Mouse (Mus musculus): ENCODE measurements around the gene Lmna.

The Lmna gene

GRCm38 (mm10) chr3:88538271-88539145 lies 28.8 kb upstream of the Lmna start:
- DNase-seq (ENCODE audit: low read depth): no peak

DNA sequence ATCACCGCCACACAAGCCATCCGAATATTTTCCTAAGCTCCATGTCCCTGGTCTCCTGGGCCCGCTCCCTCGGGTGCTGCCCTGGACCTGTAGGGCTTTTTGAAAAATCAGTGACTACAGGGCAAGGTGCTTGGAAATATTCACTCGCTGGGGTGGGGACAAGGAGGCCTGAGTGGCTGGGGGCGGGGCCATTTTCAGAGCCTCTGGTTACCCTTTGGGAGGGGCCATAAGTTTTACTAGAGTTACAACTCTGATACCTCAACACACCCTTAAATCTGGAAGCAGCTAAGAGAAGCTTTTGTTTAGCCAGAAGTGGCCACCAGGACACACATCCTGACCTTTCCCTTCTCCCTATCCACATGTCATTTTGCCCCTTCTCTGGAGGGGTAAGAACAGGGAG lies 27.4 kb upstream of the Lmna start:
- no peak for DNase-seq (ENCODE audit: low read depth)

GRCm38 (mm10) chr3:88536103-88536930 lies 26.6 kb upstream of the Lmna start:
- peak; percentile 74 for DNase-seq (ENCODE audit: low read depth)

DNA sequence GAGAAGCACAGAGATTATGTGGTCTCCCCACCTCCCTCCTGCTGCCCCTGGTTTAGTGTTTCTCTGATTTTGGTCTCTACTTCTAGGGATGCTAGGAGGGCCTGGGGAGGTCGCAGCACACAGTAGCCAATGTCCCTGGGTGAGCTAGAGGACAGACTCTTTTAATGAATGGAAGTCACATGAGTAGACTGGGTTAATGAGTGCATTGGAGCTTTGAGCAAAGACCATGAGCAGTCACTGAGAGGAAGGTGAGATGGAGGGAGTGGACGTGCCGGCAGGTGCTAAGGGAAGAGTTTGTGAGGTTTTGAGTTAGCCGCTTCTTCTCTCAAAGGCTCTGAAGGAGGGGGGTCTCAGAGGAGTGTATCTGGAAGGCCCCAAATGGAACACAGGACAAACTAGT lies 25.8 kb upstream of the Lmna start:
- no peak for DNase-seq (ENCODE audit: low read depth)

GRCm38 (mm10) chr3:88535005-88535404 lies 25.2 kb upstream of the Lmna start:
- DNase-seq (ENCODE audit: low read depth): no peak

- no peak for DNase-seq (ENCODE audit: low read depth)
Measured at GRCm38 (mm10) chr3:88533706-88534105, 23.9 kb upstream of the Lmna start.

GRCm38 (mm10) chr3:88532689-88533511 lies 23.1 kb upstream of the Lmna start:
- no peak for DNase-seq (ENCODE audit: low read depth)

- no peak for DNase-seq (ENCODE audit: low read depth)
Measured at GRCm38 (mm10) chr3:88532299-88532674, 22.5 kb upstream of the Lmna start, which contains the start of gene Mex3a. Gene Mex3a (plus strand): TSS chr3:88532395.

DNA sequence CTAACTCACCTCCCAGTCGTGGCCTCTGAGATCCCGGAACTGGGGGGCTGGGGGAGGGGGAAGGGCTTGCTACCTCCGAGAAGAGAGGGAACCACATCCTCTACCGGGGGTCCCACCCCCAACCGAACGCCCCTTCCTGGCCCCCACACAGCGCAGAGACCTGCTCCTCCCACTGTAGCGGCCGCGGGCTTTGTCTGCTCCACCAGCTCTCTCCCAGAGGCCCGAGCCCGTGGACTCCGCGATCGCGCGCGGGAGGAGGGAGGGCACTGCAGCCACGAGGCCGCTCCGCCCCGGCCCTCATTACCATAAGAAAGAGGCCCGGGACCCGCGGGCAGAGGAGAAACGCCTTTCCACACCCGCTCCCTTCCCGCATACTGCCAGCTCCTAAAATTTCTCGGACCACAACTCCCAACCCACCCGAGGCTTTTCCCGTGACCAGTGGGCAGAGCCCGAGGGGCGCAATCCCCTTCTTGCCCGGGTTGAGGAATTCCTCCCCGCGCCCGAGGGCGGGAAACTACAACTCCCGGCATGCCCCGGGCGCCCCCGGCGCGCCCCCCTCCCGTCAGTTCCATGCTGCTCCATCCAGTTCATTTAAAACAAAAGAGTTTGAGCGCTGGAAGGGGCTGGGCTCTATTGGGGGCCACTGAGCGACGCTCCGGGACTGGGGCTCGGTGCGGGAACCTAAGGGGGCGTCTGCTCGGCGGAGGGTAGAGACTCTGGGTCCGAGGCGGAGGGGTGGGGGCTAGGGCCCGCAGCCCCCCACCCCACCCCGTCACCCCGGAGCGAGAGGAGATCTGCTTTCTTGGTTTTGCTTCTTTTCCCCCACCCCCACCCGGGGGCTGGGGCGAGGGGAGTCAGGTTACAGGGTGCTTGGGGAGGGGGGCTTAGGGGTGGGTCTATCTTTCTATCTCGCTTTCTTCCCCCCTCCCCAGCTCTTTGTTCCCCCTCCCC lies 21.9 kb upstream of the Lmna start:
- DNase-seq (ENCODE audit: low read depth): peak; percentile 63

- no peak for DNase-seq (ENCODE audit: low read depth)
Measured at GRCm38 (mm10) chr3:88530082-88530864, 20.5 kb upstream of the Lmna start.

DNA sequence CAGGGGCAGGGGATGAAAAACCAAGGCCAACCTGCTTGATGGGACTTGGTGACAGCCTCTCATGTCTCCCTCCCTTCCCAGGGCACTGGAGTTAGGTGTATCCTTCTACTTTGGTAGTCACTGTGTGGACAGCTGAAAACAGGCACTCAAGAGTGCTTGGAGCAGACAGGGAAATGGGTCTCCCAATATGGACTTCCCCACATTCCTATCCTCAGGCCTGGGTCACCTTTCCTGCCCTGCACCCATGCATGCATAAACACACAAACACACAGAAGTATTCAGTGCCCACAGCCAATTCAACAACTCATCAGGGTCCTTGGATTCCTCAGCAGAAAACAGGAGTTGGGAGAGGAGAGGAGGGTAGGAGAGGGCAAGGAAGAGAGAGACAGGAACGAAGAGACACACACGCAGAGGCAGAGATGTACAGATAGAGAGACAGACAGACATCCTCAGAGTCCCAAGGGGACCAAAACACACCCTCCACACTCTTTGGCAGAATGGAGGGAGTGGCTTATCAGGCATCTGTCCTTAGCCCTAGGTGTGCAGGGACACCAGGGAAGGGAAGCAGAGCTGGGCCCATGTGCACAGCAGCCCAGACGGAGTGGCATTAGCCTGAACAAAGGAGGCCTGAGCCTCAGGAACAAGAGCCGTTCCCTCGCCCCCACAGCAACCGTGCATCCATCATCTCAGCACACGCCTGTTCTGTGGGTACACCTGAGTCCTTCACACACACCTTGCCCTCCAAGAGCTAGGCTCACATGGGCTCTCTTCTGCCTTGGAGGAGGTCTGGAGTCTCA lies 19.6 kb upstream of the Lmna start:
- no peak for DNase-seq (ENCODE audit: low read depth)

DNA sequence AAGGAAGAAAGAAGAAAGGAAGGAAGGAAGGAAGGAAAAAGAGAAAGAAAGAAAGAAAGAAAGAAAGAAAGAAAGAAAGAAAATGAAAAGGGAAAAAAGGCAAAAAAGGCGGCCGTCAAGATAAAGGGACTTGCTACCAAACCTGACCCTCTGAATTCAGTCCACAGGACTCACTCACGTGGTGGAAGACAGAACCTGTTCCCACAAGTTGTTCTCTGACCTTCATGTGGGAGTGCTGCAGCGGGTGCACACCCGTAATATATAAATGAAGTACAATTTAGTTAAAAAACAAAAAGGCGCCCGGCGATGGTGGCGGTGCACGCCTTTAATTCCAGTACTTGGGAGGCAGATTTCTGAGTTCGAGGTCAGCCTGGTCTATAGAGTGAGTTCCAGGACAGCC lies 18.9 kb upstream of the Lmna start:
- DNase-seq (ENCODE audit: low read depth): no peak

- DNase-seq (ENCODE audit: low read depth): no peak
Measured at GRCm38 (mm10) chr3:88527565-88527964, 17.8 kb upstream of the Lmna start.

GRCm38 (mm10) chr3:88526157-88527131 lies 16.7 kb upstream of the Lmna start:
- peak; percentile 84 for DNase-seq (ENCODE audit: low read depth)

- DNase-seq (ENCODE audit: low read depth): no peak
Measured at GRCm38 (mm10) chr3:88525021-88525420, 15.3 kb upstream of the Lmna start.

DNA sequence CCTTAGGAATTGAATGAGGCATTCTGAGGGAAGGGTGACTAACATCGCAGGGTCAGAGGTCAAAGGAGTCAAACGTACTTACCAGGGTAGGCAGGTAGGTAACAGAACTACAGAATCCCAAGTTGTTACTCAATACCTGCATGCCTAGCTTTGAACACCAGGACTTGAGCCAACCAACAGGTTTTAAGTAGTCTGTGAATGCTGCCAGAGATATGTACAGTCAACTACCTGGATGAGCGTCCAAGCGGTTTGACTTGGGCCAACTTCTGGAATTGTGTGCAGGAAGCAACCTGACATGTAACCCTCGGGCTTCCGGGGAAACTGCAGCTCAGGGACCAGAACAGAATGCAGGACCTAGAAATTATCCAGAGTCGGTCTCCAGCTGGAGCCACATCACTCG lies 13.3 kb upstream of the Lmna start:
- no peak for DNase-seq (ENCODE audit: low read depth)

- DNase-seq (ENCODE audit: low read depth): no peak
Measured at GRCm38 (mm10) chr3:88521803-88522331, 12.1 kb upstream of the Lmna start.

DNA sequence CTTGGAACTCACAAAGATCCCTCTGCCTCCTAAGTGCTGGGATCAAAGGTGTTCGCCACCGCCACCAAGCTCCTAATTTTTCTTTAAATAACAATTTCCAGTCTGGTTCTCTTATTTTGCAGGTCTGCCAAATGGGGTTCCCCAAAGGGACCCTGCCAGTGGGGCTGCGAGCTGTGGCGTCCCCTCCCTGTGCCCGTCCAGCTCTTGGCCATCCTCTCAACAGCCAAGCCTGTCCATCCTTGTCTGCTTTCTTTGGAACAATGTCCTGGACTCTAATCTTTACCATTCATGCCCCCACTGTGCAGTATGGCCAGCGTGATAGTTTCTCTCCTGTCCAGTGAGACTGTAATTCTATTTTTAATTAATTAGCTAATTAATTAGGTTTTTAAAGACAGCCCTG lies 11.4 kb upstream of the Lmna start:
- no peak for DNase-seq (ENCODE audit: low read depth)
